ENCODE assay signal across 8 mouse cellular contexts in genomic region chr1:164342161-164342560, GRCm38 (mm10). TPM values are rescaled to one million over a fixed set of nuclear protein-coding genes. Genes with fewer than 3 reads are reported as not detected.
DNase-seq lines count a peak whose midpoint lies in the region; ATAC-seq and TF ChIP-seq lines count a peak whose summit lies in the region.
"Had no signal": no experiment of that assay in that cellular context is flagged by ENCODE, and none has a peak within 500 bp of the region (broad histone marks: within the 10 kb centered on the region; RNA-seq: fewer than 3 reads in every experiment).

No protein-coding gene starts in this region.

- DNase-seq in liver, adult 2 months (ENCODE audit: extremely low read depth, low read depth, low spot score) = no peak
- DNase-seq in Patski (ENCODE audit: low read depth, low spot score) = no peak
- peak; percentile 56 for DNase-seq in testis, postnatal 10 days (ENCODE audit: low spot score)
- DNase-seq in heart, adult 8-10 months (ENCODE audit: low spot score) = no peak

- H3K36me3 ChIP-seq in liver, adult 2 months (ENCODE audit: control insufficient read depth, insufficient read depth, low read length) = peaks cover 9% of the 10 kb centered on the region
- H3K36me3 ChIP-seq in liver, embryonic 12.5 days = peaks cover 16% of the 10 kb centered on the region
- peaks cover 18% of the 10 kb centered on the region for H3K36me3 ChIP-seq in hindbrain, embryonic 12.5 days
- H3K36me3 ChIP-seq: liver, embryonic 15.5 days had no signal

- WGBS in liver, adult 2 months = 88% methylated on average over 3 of the region's 3 CpGs
- 62% methylated on average over 3 of the region's 3 CpGs for WGBS in liver, embryonic 12.5 days (ENCODE audit: insufficient replicate concordance)
- 89% methylated on average over 3 of the region's 3 CpGs for WGBS in hindbrain, embryonic 12.5 days

- no peaks in the 10 kb centered on the region for H3K9me3 ChIP-seq in liver, embryonic 12.5 days (replicated peaks)
- peaks cover 4% of the 10 kb centered on the region; the same call in 1 of the 2 replicates for H3K9me3 ChIP-seq in hindbrain, embryonic 12.5 days (replicated peaks)
- H3K9me3 ChIP-seq: liver, embryonic 15.5 days had no signal

- no peak overlapping the region for H3K27ac ChIP-seq in liver, adult 2 months (replicated peaks; ENCODE audit: insufficient read depth, low read depth, low read length)
- no peak overlapping the region for H3K27ac ChIP-seq in liver, embryonic 12.5 days
- H3K27ac ChIP-seq in hindbrain, embryonic 12.5 days = no peak overlapping the region
- H3K27ac ChIP-seq: liver, embryonic 15.5 days had no signal

- no peak overlapping the region for H3K4me2 ChIP-seq in liver, embryonic 12.5 days
- no peak overlapping the region for H3K4me2 ChIP-seq in hindbrain, embryonic 12.5 days (replicated peaks)
- H3K4me2 ChIP-seq: liver, embryonic 15.5 days had no signal

- peak; percentile 65 for TF ChIP-seq CTCF in liver, adult 2 months (IDR thresholded peaks at IDR 0.05; ENCODE audit: low read depth, low read length)
- peak; percentile 76 for TF ChIP-seq CTCF in Patski (IDR thresholded peaks at IDR 0.05)

- no peak for TF ChIP-seq POLR2A in liver, adult 2 months (IDR thresholded peaks at IDR 0.05; ENCODE audit: extremely low read depth, insufficient read depth, low read length)

- CTCF ChIA-PET in Patski (lab: Charles Lee) = interaction anchor here (1.0 to 1.7 kb wide), 11 partner anchors 8 to 528 kb away, joined by 3 to 16 read pairs (median 4); no protein-coding TSS in a partner anchor

- ATAC-seq in liver, embryonic 12.5 days = no peak
- ATAC-seq in Patski = no peak
- peak; percentile 62; the same call in 1 of the 2 replicates for ATAC-seq in granulocyte monocyte progenitor cell, adult 5-6 weeks (replicated peaks; ENCODE audit: poor library complexity, severe bottlenecking)
- no peak for ATAC-seq in hindbrain, embryonic 12.5 days (ENCODE audit: low FRiP score)

- in situ Hi-C loops in Patski (cut with MboI; ENCODE audit: low pct_unique_long_range_greater_than_20kb) = no loop called here

- no peak overlapping the region for H3K9ac ChIP-seq in liver, adult 2 months (ENCODE audit: low read depth, low read length)
- H3K9ac ChIP-seq in liver, embryonic 12.5 days = no peak overlapping the region
- no peak overlapping the region for H3K9ac ChIP-seq in hindbrain, embryonic 12.5 days
- H3K9ac ChIP-seq: liver, embryonic 15.5 days had no signal

- H3K79me2 ChIP-seq in liver, adult 2 months (ENCODE audit: control insufficient read depth, insufficient read depth, low read length) = no peaks in the 10 kb centered on the region

- no peak overlapping the region for H3K4me3 ChIP-seq in liver, adult 2 months (ENCODE audit: insufficient read depth, low read depth, low read length)
- no peak overlapping the region for H3K4me3 ChIP-seq in liver, embryonic 12.5 days
- no peak overlapping the region for H3K4me3 ChIP-seq in hindbrain, embryonic 12.5 days
- H3K4me3 ChIP-seq: liver, embryonic 15.5 days had no signal

- no peaks in the 10 kb centered on the region for H3K27me3 ChIP-seq in liver, adult 2 months (ENCODE audit: control insufficient read depth, insufficient read depth, low read length)
- H3K27me3 ChIP-seq in liver, embryonic 12.5 days (replicated peaks) = no peaks in the 10 kb centered on the region
- H3K27me3 ChIP-seq in Patski = no peaks in the 10 kb centered on the region
- H3K27me3 ChIP-seq in hindbrain, embryonic 12.5 days = no peaks in the 10 kb centered on the region
- H3K27me3 ChIP-seq: liver, embryonic 15.5 days had no signal

- no peaks in the 10 kb centered on the region for H3K4me1 ChIP-seq in liver, adult 2 months (ENCODE audit: control insufficient read depth, insufficient read depth, low read length)
- H3K4me1 ChIP-seq in liver, embryonic 12.5 days = no peaks in the 10 kb centered on the region
- no peaks in the 10 kb centered on the region for H3K4me1 ChIP-seq in hindbrain, embryonic 12.5 days
- H3K4me1 ChIP-seq: liver, embryonic 15.5 days had no signal

- POLR2A ChIA-PET in Patski (lab: Charles Lee) = no interaction called here

RNA-seq across cellular contexts. Expression of gene Blzf1, which starts 34.9 kb away (rescaled TPM):
- 6.8 and 7.6 TPM in 2 replicates for total RNA-seq in liver, adult 2 months (2014; rRNA removed)
- polyA plus RNA-seq in liver, adult 2 months (2012; rRNA removed) = 1.9 and 2.0 TPM in 2 replicates
- 14.8 and 15.8 TPM in 2 replicates for polyA plus RNA-seq in liver, embryonic 12.5 days (2016; fragmentation: Nextera tagmentation; extraction: Ambion mirVana)
- 20.9 TPM for polyA plus RNA-seq in Patski (2021)
- total RNA-seq in granulocyte monocyte progenitor cell, adult 5-6 weeks (2014; fragmentation: Nextera tagmentation) = 15.6 and 30.9 TPM in 2 replicates
- total RNA-seq in granulocyte monocyte progenitor cell, adult 5-6 weeks (2017) = 36.2 and 44.7 TPM in 2 replicates
- polyA plus RNA-seq in hindbrain, embryonic 12.5 days (2016; fragmentation: Nextera tagmentation; extraction: Ambion mirVana) = 31.0 and 31.3 TPM in 2 replicates
- total RNA-seq in heart, adult 8-10 months (2022) = 10 to 100 TPM; 21.3 to 22.2 (median 21.8) TPM

RNA-seq across cellular contexts. Expression of gene Nme7, which starts 38.2 kb away (rescaled TPM):
- total RNA-seq in liver, adult 2 months (2014; rRNA removed) = 12.8 and 17.1 TPM in 2 replicates
- 2.4 and 3.4 TPM in 2 replicates for polyA plus RNA-seq in liver, adult 2 months (2012; rRNA removed)
- polyA plus RNA-seq in liver, embryonic 12.5 days (2016; fragmentation: Nextera tagmentation; extraction: Ambion mirVana) = 11.9 and 13.4 TPM in 2 replicates
- 56.0 TPM for polyA plus RNA-seq in Patski (2021)
- total RNA-seq in granulocyte monocyte progenitor cell, adult 5-6 weeks (2014; fragmentation: Nextera tagmentation) = 13.1 and 23.5 TPM in 2 replicates
- total RNA-seq in granulocyte monocyte progenitor cell, adult 5-6 weeks (2017) = 43.2 and 53.0 TPM in 2 replicates
- polyA plus RNA-seq in hindbrain, embryonic 12.5 days (2016; fragmentation: Nextera tagmentation; extraction: Ambion mirVana) = 29.8 and 32.0 TPM in 2 replicates
- total RNA-seq in heart, adult 8-10 months (2022) = 1 to 10 TPM; 4.0 to 5.4 (median 4.7) TPM
